Mouse (Mus musculus) urinary bladder, adult 2 months (tissue): ENCODE data around the gene Ints13. TPM values are rescaled to one million over a fixed set of nuclear protein-coding genes. Genes with fewer than 3 reads are reported as not detected.

Experiments used
- DNase-seq: peaks from one replicate; pipeline ENCODE4 v3.0.0; 2022; ENCODE audit warnings: low spot score
- polyA plus RNA-seq: library from polyadenylated mRNA; depleted of rRNA; stranded (reverse); fragments of >200 nt; gene quantifications from 2 replicates; pipeline ENCODE4 v1.2.3, GENCODE M21; 2012; rRNA removed

Ints13 gene
- polyA plus RNA-seq, 1 experiment: 54.4 TPM

- DNase-seq: no peak
These were observed 77.4 kb downstream of the Ints13 start for GRCm38 (mm10) chr6:146500206-146500605.

Other genes with a start within 250 kb of the Ints13 start
- 3.9 and 4.9 TPM in 2 replicates for gene Itpr2, start 75.6 kb downstream of the Ints13 start, polyA plus RNA-seq
- gene Fgfr1op2, start 632 bp downstream of the Ints13 start, polyA plus RNA-seq: 83.9 and 91.5 TPM in 2 replicates
- gene Med21, start 64.7 kb upstream of the Ints13 start, polyA plus RNA-seq: 77.1 and 98.5 TPM in 2 replicates
- 19.6 and 29.0 TPM in 2 replicates for gene Tm7sf3, start 65.0 kb upstream of the Ints13 start, polyA plus RNA-seq
- 14.2 and 15.7 TPM in 2 replicates for gene Stk38l, start 147.2 kb upstream of the Ints13 start, polyA plus RNA-seq
- gene Arntl2, start 218.2 kb upstream of the Ints13 start, polyA plus RNA-seq: 28.4 and 28.6 TPM in 2 replicates